Mouse (Mus musculus) myocyte (in vitro differentiated cells): ENCODE measurements at regions not wholly inside any gene's neighbourhood (a gene's known extent, or its start where the extent isn't known, plus 50 kb on each side); places are given as distances from the start of the nearest gene placed in this dataset.

ENCODE experiments used
- H3K27me3 ChIP-seq: one replicate; pipeline ENCODE4 v1.6.1; 2011; ENCODE audit not compliant: control insufficient read depth, insufficient read depth, insufficient read length
- H3K36me3 ChIP-seq: one replicate; pipeline ENCODE4 v1.6.1; 2011; ENCODE audit not compliant: control insufficient read depth, insufficient read depth
- H3K4me2 ChIP-seq: one replicate; pipeline ENCODE4 v1.6.1; 2011; ENCODE audit warnings: low read depth, control low read depth
- H3K4me3 ChIP-seq: one replicate; pipeline ENCODE4 v1.5.1; 2011; ENCODE audit warnings: mild to moderate bottlenecking, control low read depth, moderate library complexity
- H3K79me2 ChIP-seq: one replicate; pipeline ENCODE4 v1.6.1; 2011; ENCODE audit not compliant: control insufficient read depth, insufficient read depth
- H3ac ChIP-seq: one replicate; pipeline ENCODE4 v1.6.1; 2011; ENCODE audit not compliant: control insufficient read depth, insufficient read length
- CEBPB ChIP-seq: IDR thresholded peaks from 2 replicates; pipeline ENCODE4 v1.6.1; 2011; ENCODE audit warnings: mild to moderate bottlenecking, moderate library complexity; ENCODE audit not compliant: poor library complexity, insufficient read depth, severe bottlenecking
- E2F4 ChIP-seq: IDR thresholded peaks from one replicate; pipeline ENCODE4 v1.6.1; 2011; ENCODE audit warnings: mild to moderate bottlenecking, control low read depth, moderate library complexity; ENCODE audit not compliant: insufficient read depth
- MAX ChIP-seq: IDR thresholded peaks from one replicate; pipeline ENCODE4 v1.6.1; 2011; ENCODE audit warnings: low read depth, mild to moderate bottlenecking, control low read depth
- MYOD1 ChIP-seq, 3 experiments: IDR thresholded peaks; one replicate each; pipeline ENCODE4 v1.6.1; 2011; ENCODE audit warnings: control low read depth in 2 of 3, low read depth in 2 of 3, mild to moderate bottlenecking in 2 of 3, moderate library complexity in 1 of 3; ENCODE audit not compliant: insufficient read length in 2 of 3, control insufficient read depth in 1 of 3
- MYOG ChIP-seq, 3 experiments: IDR thresholded peaks; one replicate each; pipeline ENCODE4 v1.6.1; 2011; ENCODE audit warnings: control low read depth in 2 of 3, low read depth in 2 of 3, mild to moderate bottlenecking in 2 of 3; ENCODE audit not compliant: insufficient read length in 2 of 3, control insufficient read depth in 1 of 3, insufficient read depth in 1 of 3
- POLR2A ChIP-seq: IDR thresholded peaks from one replicate; pipeline ENCODE4 v1.6.1; 2011; ENCODE audit warnings: low read depth, mild to moderate bottlenecking, control low read depth, moderate library complexity; ENCODE audit not compliant: insufficient read length
- POLR2AphosphoS2 ChIP-seq: IDR thresholded peaks from one replicate; pipeline ENCODE4 v1.6.1; 2011; ENCODE audit warnings: low read depth, control low read depth; ENCODE audit not compliant: insufficient read length
- REST ChIP-seq: IDR thresholded peaks from one replicate; pipeline ENCODE4 v1.6.1; 2011; ENCODE audit warnings: mild to moderate bottlenecking, control low read depth, moderate library complexity; ENCODE audit not compliant: insufficient read depth, insufficient read length
- SRF ChIP-seq: IDR thresholded peaks from one replicate; pipeline ENCODE4 v1.6.1; 2011; ENCODE audit warnings: low read depth; ENCODE audit not compliant: control insufficient read depth, insufficient read length
- TCF12 ChIP-seq: IDR thresholded peaks from one replicate; pipeline ENCODE4 v1.6.1; 2011; ENCODE audit warnings: mild to moderate bottlenecking, control low read depth; ENCODE audit not compliant: poor library complexity, insufficient read depth, severe bottlenecking
- TCF3 ChIP-seq: IDR thresholded peaks from one replicate; pipeline ENCODE4 v1.6.1; 2011; ENCODE audit warnings: low read depth, control low read depth; ENCODE audit not compliant: insufficient read length
- USF1 ChIP-seq: IDR thresholded peaks from one replicate; pipeline ENCODE4 v1.6.1; 2011; ENCODE audit warnings: low read depth, mild to moderate bottlenecking, control low read depth, moderate library complexity

DNA sequence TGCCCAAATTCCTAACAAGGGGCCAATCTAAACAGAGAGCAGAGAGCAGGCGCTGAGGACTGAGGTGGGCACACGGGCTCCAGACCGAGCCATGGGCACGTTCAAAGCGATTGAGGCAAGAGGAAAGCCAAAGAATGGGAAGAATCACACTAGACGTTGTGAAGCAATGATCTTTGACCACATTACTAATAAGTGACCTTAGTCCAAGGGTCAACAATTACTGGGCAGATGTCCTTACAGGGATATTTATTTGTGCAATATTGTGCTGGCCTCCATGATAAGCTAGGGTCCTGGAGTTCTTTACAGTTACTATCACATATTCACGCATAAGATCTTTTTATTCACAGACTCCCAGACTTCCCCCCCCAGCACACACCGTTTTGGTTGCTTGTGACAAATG is 400.9 kb upstream of the Jarid2 start:
- TF ChIP-seq USF1 = no peak
- no peak for TF ChIP-seq POLR2A
- no peak for TF ChIP-seq CEBPB
- TF ChIP-seq SRF = no peak
- no peak for TF ChIP-seq MYOG (IDR thresholded peaks at IDR 0.05; ENCODE audit: control insufficient read depth in 1 of 3, insufficient read depth in 1 of 3, insufficient read length in 2 of 3, low read depth in 2 of 3)
- TF ChIP-seq POLR2AphosphoS2 = no peak
- TF ChIP-seq TCF3 = no peak
- TF ChIP-seq REST = no peak
- TF ChIP-seq E2F4 = no peak
- TF ChIP-seq MYOD1 (IDR thresholded peaks at IDR 0.05; ENCODE audit: control insufficient read depth in 1 of 3, insufficient read length in 2 of 3, low read depth in 2 of 3) = no peak
- no peak for TF ChIP-seq TCF12
- TF ChIP-seq MAX = no peak
- no peaks in the 10 kb centered on the region for H3K79me2 ChIP-seq
- H3K4me3 ChIP-seq = no peak overlapping the region
- no peaks in the 10 kb centered on the region for H3K27me3 ChIP-seq
- no peak overlapping the region for H3ac ChIP-seq
- H3K4me2 ChIP-seq = no peak overlapping the region
- H3K36me3 ChIP-seq = no peaks in the 10 kb centered on the region

GRCm38 (mm10) chr13:44329161-44329560 is 400.1 kb upstream of the Jarid2 start:
- no peaks in the 10 kb centered on the region for H3K27me3 ChIP-seq
- no peak overlapping the region for H3ac ChIP-seq
- TF ChIP-seq MYOG (IDR thresholded peaks at IDR 0.05; ENCODE audit: control insufficient read depth in 1 of 3, insufficient read depth in 1 of 3, insufficient read length in 2 of 3, low read depth in 2 of 3) (no peak), POLR2A (no peak), MYOD1 (IDR thresholded peaks at IDR 0.05; ENCODE audit: control insufficient read depth in 1 of 3, insufficient read length in 2 of 3, low read depth in 2 of 3) (no peak), MAX (no peak), CEBPB (no peak), POLR2AphosphoS2 (no peak), TCF3 (no peak), TCF12 (no peak)
- H3K4me2 ChIP-seq = no peak overlapping the region
- no peak overlapping the region for H3K4me3 ChIP-seq
- no peaks in the 10 kb centered on the region for H3K36me3 ChIP-seq
- no peaks in the 10 kb centered on the region for H3K79me2 ChIP-seq

DNA sequence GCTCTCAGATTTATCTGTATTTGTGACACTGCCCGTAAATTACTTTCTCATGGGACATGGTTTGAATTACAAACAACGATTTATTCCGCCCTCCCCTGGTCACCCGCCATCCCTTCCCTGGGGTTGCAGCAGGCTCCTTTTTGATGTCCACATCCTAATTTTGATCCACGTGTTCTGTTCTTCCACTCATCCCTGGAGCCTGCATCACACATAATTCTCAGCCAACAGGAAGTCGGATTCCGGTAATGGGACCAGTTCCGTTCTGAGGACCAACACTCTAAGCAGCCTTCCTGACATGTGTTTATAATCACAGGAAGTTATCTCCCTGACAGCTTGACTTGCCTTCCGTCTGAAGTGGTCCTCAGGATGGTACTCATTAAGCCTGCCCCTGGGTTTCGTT is 399.6 kb upstream of the Jarid2 start:
- Histone ChIP-seq H3K79me2 (no peaks in the 10 kb centered on the region), H3K4me3 (no peak overlapping the region), H3K27me3 (no peaks in the 10 kb centered on the region), H3ac (no peak overlapping the region), H3K36me3 (no peaks in the 10 kb centered on the region), H3K4me2 (no peak overlapping the region)
- TF ChIP-seq CEBPB (no peak), E2F4 (no peak), TCF12 (no peak), TCF3 (no peak), MYOD1 (IDR thresholded peaks at IDR 0.05; ENCODE audit: control insufficient read depth in 1 of 3, insufficient read length in 2 of 3, low read depth in 2 of 3) (no peak), REST (no peak)

DNA sequence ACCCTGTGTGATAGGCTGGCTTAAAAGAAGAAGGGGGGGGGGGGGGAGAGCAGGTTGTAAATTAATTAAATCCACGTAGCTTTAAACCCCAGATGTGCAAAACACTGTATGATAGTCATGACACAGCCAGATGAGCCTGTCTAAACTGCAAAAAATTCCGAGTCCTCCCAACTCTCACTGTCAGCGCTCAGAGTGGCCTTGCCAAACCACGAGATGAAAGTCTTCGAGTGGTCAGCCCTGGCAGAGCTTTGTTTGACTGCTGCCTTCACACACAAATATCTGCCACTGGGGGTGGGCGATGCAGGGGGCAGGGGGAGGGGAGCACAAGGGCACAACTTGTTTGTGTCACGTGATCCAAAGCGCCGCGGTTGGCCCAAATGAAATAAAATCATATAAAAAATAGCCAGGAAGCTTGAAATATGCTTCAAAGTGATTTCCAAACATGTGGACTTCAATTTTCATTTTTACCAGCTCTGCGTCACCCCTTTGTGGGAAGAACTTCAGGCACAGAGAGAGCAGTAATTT is 396.5 kb upstream of the Jarid2 start:
- Histone ChIP-seq H3K4me3 (no peak overlapping the region), H3K79me2 (no peaks in the 10 kb centered on the region), H3ac (no peak overlapping the region), H3K4me2 (peak overlapping the region; percentile 9), H3K27me3 (no peaks in the 10 kb centered on the region), H3K36me3 (no peaks in the 10 kb centered on the region)
- TF ChIP-seq TCF3 (no peak), CEBPB (no peak), TCF12 (no peak), SRF (no peak), MAX (no peak), MYOG (IDR thresholded peaks at IDR 0.05; ENCODE audit: control insufficient read depth in 1 of 3, insufficient read depth in 1 of 3, insufficient read length in 2 of 3, low read depth in 2 of 3) (no peak), REST (no peak)

DNA sequence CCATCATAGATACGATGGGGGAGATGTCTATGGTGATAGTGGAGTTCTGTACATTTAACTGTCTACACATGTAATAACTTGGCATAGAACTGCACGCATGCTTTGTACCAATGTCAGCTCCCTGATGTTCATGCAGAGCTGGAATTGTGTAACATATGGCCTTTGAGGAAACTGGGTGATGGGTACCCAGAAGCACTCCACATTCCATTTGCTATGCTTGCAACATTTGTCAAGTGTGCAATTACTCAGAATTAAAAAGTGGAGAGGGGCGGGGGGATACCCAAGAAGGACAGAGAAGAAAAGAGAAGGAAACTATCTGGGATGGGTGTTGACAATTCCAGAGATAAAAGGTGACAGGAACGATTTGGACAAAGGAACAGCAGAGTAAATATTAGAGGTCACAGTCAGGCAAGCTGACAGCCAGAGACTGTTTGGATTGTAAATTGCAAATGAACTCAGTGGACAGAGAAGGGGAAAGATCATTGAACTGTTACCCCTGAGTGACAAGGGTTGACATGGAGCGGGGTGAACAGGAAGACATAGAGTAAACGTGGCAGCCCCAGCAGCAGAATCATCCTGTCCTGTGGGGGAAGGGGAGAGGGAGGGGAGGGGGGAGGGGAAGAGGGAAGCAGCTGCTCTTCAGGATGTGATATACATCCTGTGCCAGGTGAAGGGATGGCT is 390.1 kb upstream of the Jarid2 start:
- TF ChIP-seq E2F4 (no peak), MAX (no peak), CEBPB (no peak), MYOD1 (IDR thresholded peaks at IDR 0.05; ENCODE audit: control insufficient read depth in 1 of 3, insufficient read length in 2 of 3, low read depth in 2 of 3) (no peak), POLR2A (no peak), TCF3 (no peak), TCF12 (no peak), USF1 (no peak), MYOG (IDR thresholded peaks at IDR 0.05; ENCODE audit: control insufficient read depth in 1 of 3, insufficient read depth in 1 of 3, insufficient read length in 2 of 3, low read depth in 2 of 3) (no peak), POLR2AphosphoS2 (no peak), SRF (no peak), REST (no peak)
- no peaks in the 10 kb centered on the region for H3K27me3 ChIP-seq

More for the DNA sequence above, 390.1 kb upstream of the Jarid2 start:
- no peaks in the 10 kb centered on the region for H3K79me2 ChIP-seq
- H3K4me2 ChIP-seq = no peak overlapping the region
- H3ac ChIP-seq = no peak overlapping the region
- no peak overlapping the region for H3K4me3 ChIP-seq
- no peaks in the 10 kb centered on the region for H3K36me3 ChIP-seq
